Mouse (Mus musculus) embryonic facial prominence, embryonic 15.5 days (tissue): ENCODE measurements at regions not wholly inside any gene's neighbourhood (a gene's known extent, or its start where the extent isn't known, plus 50 kb on each side); places are given as distances from the start of the nearest gene placed in this dataset.

Source experiments
- ATAC-seq: fragments of 200-750 bp; cut with Nextera tagmentation; 2 replicates; pipeline ENCODE4 v1.8.0; 2017; ENCODE audit warnings: low read depth, moderate TSS enrichment; ENCODE audit not compliant: insufficient number of reproducible peaks, low FRiP score, low TSS enrichment
- H3K27ac ChIP-seq: fragments of 300-500 bp; sonication (generic); replicated peaks from 2 replicates; pipeline ENCODE4 v1.5.1; 2015; ENCODE audit warnings: mild to moderate bottlenecking, inconsistent platforms
- H3K27me3 ChIP-seq: fragments of 300-500 bp; sonication (generic); 2 replicates; pipeline ENCODE4 v1.6.1; 2015; ENCODE audit warnings: inconsistent platforms
- H3K36me3 ChIP-seq: fragments of 300-500 bp; sonication (generic); 2 replicates; pipeline ENCODE4 v1.6.1; 2015; ENCODE audit warnings: mild to moderate bottlenecking, inconsistent platforms
- H3K4me1 ChIP-seq: fragments of 300-500 bp; sonication (generic); 2 replicates; pipeline ENCODE4 v1.6.1; 2015; ENCODE audit warnings: inconsistent platforms
- H3K4me2 ChIP-seq: fragments of 300-500 bp; sonication (generic); replicated peaks from 2 replicates; pipeline ENCODE4 v1.6.1; 2015; ENCODE audit warnings: mild to moderate bottlenecking, inconsistent platforms
- H3K4me3 ChIP-seq: fragments of 300-500 bp; sonication (generic); replicated peaks from 2 replicates; pipeline ENCODE4 v1.5.1; 2015; ENCODE audit warnings: mild to moderate bottlenecking, inconsistent platforms
- H3K9ac ChIP-seq: fragments of 300-500 bp; sonication (generic); 2 replicates; pipeline ENCODE4 v1.6.1; 2015; ENCODE audit warnings: inconsistent platforms
- H3K9me3 ChIP-seq: fragments of 300-500 bp; sonication (generic); replicated peaks from 2 replicates; pipeline ENCODE4 v1.6.1; 2016; ENCODE audit warnings: inconsistent platforms
- WGBS: fragments of 180-500 bp; shearing (Covaris S2); methylation state at CpG from one replicate; pipeline ENCODE4 v1.1.7; 2015; 5-methylcytosine and 5-hydroxymethylcytosine counted together

DNA sequence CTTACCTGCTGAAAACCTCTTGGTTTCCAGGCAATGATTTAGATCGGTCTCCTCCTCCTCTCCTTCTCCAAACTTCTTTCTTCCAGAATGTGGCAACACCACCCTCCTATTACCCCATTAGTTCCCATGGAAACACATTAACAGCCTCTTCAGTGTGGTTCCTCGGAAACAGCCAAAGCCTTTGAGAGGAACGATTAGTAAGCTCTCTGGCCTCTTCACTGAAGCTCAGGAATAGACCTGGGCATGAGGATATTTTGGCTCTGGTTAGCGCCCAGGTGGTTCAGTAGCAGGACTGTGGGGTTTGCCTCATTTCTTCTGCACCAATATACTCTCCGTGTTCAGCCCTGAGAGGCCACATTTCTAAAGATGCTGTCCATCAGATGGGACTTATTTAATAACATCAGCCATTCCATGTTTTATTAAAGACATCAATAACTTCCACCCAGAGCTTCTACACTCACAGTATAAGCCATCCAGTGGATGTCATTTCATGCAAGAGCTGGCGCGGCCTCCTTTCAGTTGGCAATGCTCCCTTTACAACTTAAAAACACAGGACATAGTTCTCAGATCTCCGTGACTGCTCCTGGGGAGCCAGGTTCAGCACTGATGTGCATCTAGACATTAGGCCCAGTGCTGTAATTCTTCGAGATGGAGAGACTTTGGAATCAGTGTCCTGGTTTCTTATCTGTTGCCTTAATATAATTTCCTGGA lies 52.9 kb upstream of the Tcl1b2 start:
- Histone ChIP-seq H3K9ac (no peak overlapping the region), H3K4me2 (no peak overlapping the region), H3K36me3 (no peaks in the 10 kb centered on the region), H3K4me3 (no peak overlapping the region), H3K27ac (peak overlapping the region; percentile 58; the same call in 1 of the 2 replicates), H3K9me3 (no peaks in the 10 kb centered on the region), H3K27me3 (no peaks in the 10 kb centered on the region), H3K4me1 (peaks cover 11% of the 10 kb centered on the region; the same call in 1 of the 2 replicates)
- no peak for ATAC-seq
- 55% methylated on average over 9 of the region's 9 CpGs for WGBS

DNA sequence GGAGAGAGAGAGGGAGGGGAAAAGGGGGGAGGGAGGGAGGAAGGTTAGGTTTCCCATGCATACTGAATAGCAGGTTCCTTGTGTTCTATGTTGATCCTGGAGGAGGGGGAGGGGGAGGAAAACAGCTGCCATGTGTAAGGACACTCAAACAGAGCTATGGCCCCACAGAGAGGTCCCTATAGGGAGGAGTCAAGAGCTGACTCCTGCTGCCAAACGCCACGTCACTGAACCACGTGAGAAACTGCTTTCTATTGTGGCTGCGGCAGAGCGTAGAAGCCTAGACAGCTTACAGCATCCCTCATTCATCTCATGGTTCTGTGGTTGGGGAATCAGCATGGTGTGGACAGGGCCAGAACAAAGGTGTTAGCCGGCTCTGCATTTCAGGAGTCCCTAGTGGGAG lies 52.3 kb upstream of the Tcl1b2 start:
- no peak; the same call in 1 of the 2 replicates for ATAC-seq

More for the DNA sequence above, 52.3 kb upstream of the Tcl1b2 start:
- Histone ChIP-seq H3K27ac (no peak overlapping the region), H3K4me1 (peaks cover 11% of the 10 kb centered on the region; the same call in 1 of the 2 replicates), H3K27me3 (no peaks in the 10 kb centered on the region), H3K9me3 (no peaks in the 10 kb centered on the region), H3K36me3 (no peaks in the 10 kb centered on the region), H3K4me2 (no peak overlapping the region), H3K4me3 (no peak overlapping the region), H3K9ac (no peak overlapping the region)
- WGBS: 38% methylated on average over 6 of the region's 6 CpGs
